Mouse (Mus musculus) limb, embryonic 15.5 days (tissue): Measurements from ENCODE around the gene Fam227b. TPM values are rescaled to one million over a fixed set of nuclear protein-coding genes. Genes with fewer than 3 reads are reported as not detected.

Experiments used
- ATAC-seq: fragments of 200-750 bp; cut with Nextera tagmentation; 2 replicates; pipeline ENCODE4 v1.8.0; 2017; ENCODE audit warnings: low read depth, moderate TSS enrichment; ENCODE audit not compliant: insufficient number of reproducible peaks, low FRiP score, low TSS enrichment
- H3K27ac ChIP-seq: fragments of 300-500 bp; sonication (generic); 2 replicates; pipeline ENCODE4 v1.5.1; 2015; ENCODE audit warnings: moderate library complexity, mild to moderate bottlenecking, inconsistent platforms
- H3K27me3 ChIP-seq: fragments of 300-500 bp; sonication (generic); 2 replicates; pipeline ENCODE4 v1.6.1; 2015; ENCODE audit warnings: inconsistent platforms
- H3K36me3 ChIP-seq: fragments of 300-500 bp; sonication (generic); 2 replicates; pipeline ENCODE4 v1.6.1; 2015; ENCODE audit warnings: inconsistent platforms
- H3K4me1 ChIP-seq: fragments of 300-500 bp; sonication (generic); 2 replicates; pipeline ENCODE4 v1.6.1; 2015; ENCODE audit warnings: inconsistent platforms
- H3K4me2 ChIP-seq: fragments of 300-500 bp; sonication (generic); 2 replicates; pipeline ENCODE4 v1.6.1; 2015; ENCODE audit warnings: mild to moderate bottlenecking, inconsistent platforms
- H3K4me3 ChIP-seq: fragments of 300-500 bp; sonication (generic); 2 replicates; pipeline ENCODE4 v1.5.1; 2015; ENCODE audit warnings: mild to moderate bottlenecking, inconsistent platforms
- H3K9ac ChIP-seq: fragments of 300-500 bp; sonication (generic); 2 replicates; pipeline ENCODE4 v1.6.1; 2015; ENCODE audit warnings: inconsistent platforms
- H3K9me3 ChIP-seq: fragments of 300-500 bp; sonication (generic); 2 replicates; pipeline ENCODE4 v1.6.1; 2016; ENCODE audit warnings: inconsistent platforms
- WGBS: fragments of 180-500 bp; shearing (Covaris S2); methylation state at CpG from one replicate; pipeline ENCODE4 v1.1.7; 2015; 5-methylcytosine and 5-hydroxymethylcytosine counted together
- polyA plus RNA-seq: library from polyadenylated mRNA; unstranded; fragments of >200 nt; fragmentation: Nextera tagmentation; extraction: Ambion mirVana; gene quantifications from 2 replicates; pipeline ENCODE4 v1.2.1, GENCODE M21; 2015

The Fam227b gene
- polyA plus RNA-seq, 1 experiment from 2014 or later: not detected

DNA sequence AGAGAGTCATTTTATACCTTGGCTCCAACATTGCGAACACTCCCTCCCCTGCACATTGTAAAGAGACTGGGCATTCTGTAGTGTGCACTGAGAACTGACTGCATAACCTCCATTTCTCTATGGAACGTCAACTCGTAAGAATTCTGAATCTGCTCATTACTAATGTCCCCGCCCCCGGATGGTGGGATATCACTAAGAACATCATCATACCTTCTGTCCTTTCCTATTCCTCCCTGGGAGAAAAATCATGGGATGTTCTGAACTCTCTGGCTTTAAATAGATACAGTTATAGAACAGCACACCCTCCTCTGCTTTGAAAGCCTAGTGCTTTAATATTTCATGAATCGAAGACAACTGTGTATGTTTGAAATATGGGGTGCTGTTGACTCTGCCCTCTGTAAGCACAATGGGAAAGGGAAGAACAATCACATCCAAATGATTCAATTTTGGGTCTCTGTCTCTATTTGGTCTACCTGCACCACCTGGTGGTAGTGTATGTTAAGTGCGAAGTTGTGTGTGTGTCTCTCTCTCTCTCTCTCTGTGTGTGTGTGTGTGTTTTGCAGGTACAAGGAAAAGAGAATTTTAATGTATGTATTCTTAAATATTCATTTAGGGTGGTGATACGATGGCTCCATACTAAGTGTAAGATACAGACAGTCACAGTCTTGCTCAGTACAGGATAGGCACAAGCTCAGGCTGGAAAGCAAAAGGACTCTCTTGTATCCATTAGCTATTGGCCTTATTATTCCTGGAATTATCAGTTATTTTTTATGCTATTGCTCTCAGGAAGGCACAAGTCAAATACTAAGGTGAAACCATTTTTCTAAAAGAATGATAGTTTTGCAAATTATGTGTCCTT is 118.5 kb downstream of the Fam227b start:
- Histone ChIP-seq H3K27ac (no peak overlapping the region; the same call in 1 of the 2 replicates), H3K4me3 (no peak overlapping the region), H3K4me1 (peaks cover 8% of the 10 kb centered on the region), H3K36me3 (no peaks in the 10 kb centered on the region), H3K4me2 (no peak overlapping the region), H3K9ac (no peak overlapping the region), H3K27me3 (no peaks in the 10 kb centered on the region), H3K9me3 (no peaks in the 10 kb centered on the region)
- no peak for ATAC-seq
- WGBS: 69% methylated on average over 8 of the region's 8 CpGs

DNA sequence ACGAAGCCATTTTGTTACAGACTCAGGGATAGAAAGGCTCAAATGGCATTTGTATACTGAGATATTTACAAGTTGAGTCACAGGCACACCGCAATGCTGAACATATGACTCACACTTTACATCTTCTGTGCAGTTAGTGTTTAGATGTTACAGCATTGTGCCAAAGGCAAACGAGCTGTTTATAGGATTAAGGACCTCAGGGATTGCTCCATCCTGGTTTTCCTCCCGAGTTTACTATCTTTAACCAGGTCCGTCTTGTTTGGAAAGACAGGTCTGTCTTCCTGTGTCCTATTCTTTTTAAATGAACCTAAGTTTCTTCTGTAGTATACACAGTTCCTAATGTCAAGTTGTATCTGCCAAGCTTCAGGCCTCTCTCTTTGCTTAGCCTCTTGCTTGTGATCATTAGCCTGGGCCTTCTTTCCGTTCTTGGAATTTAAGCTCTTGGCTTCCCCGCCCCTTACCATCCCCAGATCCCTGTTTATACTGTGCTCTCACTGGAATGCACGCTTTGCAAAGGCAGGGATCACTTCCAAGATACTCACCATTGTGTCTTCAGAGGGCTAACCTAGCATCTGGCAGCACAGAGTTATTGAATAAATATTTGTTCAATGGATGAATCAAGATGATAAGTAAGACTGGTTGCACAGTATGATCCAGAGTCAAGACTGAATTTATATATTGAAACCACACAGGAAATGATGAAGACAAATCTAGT is 120.5 kb downstream of the Fam227b start:
- Histone ChIP-seq H3K4me3 (no peak overlapping the region), H3K27ac (no peak overlapping the region), H3K9ac (no peak overlapping the region), H3K36me3 (no peaks in the 10 kb centered on the region), H3K4me1 (peaks cover 8% of the 10 kb centered on the region), H3K27me3 (no peaks in the 10 kb centered on the region), H3K4me2 (no peak overlapping the region), H3K9me3 (no peaks in the 10 kb centered on the region)
- no peak for ATAC-seq
- 44% methylated on average over 8 of the region's 8 CpGs for WGBS

DNA sequence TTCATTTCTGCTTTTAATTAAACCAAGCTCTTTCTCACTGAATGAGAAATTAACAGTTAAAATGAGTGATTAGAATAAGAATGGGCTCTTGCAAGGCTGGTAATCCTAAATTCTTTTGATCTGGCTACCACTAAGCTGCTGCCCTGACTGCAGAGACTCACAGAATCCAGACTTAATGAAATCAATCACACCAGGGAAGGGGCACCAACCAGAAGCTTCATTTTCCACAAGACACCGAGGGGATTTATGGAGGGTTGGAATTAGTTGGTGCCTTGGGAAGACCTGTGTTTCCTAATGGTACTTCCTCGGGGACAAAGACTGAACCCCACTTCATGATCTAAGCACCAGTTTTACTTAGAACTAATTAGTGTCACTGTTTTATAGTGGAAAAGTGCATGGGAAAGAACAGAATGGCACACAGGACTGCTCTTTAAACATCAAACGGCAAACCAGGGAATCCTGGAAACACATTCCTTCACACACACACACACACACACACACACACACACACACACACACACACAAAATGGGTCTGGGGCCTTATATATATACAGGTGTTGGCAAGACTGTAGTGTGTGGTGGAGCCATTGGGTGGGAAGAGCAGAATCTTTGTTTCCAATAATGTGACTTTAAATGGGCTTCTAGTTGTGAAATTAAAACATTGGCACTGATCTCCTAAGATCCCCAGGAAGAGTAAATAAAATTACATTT is 135.9 kb downstream of the Fam227b start:
- Histone ChIP-seq H3K36me3 (no peaks in the 10 kb centered on the region), H3K4me2 (no peak overlapping the region), H3K27ac (no peak overlapping the region), H3K9me3 (no peaks in the 10 kb centered on the region), H3K4me1 (no peaks in the 10 kb centered on the region), H3K4me3 (no peak overlapping the region), H3K9ac (no peak overlapping the region), H3K27me3 (no peaks in the 10 kb centered on the region)
- ATAC-seq: no peak
- 24% methylated on average over 3 of the region's 3 CpGs for WGBS

DNA sequence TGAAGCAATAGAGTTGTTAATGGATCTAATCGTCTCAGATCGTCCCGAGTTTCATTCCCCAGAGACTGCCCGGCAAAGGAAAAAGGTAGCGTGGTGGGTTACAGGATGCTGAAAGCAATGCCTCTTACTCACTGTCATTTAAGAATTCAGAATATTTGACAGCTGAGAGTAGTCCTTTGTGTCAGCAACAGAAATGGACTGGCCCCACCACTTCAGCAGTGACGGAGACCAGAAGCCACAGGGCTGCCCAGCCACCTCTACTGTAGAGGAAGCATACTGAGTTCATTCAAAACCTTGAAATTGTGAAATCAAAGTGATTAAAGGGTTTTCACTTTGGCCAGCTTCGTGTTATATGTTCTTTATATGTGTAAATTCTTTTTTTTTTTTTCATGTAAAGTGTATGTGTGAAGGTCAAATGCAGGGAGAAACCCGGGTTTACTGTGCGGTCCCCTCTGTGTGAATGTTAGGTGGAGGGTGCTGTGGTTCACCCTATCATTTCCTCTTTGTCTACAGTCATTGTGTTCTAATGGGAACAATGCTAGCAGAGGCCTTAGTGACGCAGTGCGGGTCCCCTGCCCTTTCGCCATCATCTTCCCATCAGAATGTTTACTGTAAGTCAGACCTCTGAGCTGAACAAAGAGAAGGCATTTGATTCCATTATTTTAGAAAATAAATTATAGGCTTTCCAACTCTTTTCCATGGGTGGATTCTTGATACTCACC is 136.7 kb downstream of the Fam227b start:
- WGBS: 52% methylated on average over 12 of the region's 12 CpGs
- Histone ChIP-seq H3K36me3 (no peaks in the 10 kb centered on the region), H3K4me1 (no peaks in the 10 kb centered on the region), H3K27ac (no peak overlapping the region), H3K9me3 (no peaks in the 10 kb centered on the region), H3K9ac (no peak overlapping the region), H3K4me2 (no peak overlapping the region), H3K4me3 (no peak overlapping the region), H3K27me3 (no peaks in the 10 kb centered on the region)
- no peak for ATAC-seq

DNA sequence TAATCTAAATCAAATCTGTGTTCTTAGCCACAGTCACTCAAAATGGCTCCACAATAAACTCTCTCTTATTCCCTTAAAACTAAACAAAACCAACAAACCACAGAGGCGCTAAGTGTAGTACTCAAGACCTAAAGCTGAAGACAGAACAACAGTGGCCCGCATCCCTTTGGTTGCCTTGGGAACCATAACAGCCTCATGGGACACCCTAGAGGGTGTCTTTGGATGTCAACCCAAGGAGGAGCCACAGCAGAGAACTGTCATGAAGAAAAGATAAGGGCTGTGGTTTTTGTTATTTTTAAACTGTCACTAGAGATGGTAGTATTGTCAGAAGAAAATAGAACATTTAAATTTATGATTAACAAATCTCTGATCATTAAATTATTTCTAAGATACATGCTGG is 145.1 kb downstream of the Fam227b start:
- 73% methylated on average over 2 of the region's 2 CpGs for WGBS
- H3K9me3 ChIP-seq: no peaks in the 10 kb centered on the region

DNA sequence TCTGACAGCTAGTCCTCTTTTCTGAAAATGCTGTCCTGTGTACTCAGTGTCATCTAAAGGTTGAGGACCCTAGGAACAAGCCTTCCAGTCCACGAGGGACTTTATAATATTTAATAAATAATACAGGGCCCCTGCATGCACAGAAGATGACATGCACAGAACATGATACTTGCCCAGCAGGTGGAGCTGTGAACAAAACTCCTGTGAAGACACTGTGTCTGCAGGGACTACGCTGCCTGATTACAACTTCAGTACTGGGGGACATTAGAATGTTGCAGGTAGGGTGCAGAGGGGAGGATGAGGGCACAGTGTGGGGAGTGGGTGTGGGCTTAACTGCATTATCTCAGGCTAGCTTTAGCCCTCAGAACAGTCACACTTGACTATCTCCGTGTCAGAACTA is 145.7 kb downstream of the Fam227b start:
- no peaks in the 10 kb centered on the region for H3K36me3 ChIP-seq
- H3K4me3 ChIP-seq: no peak overlapping the region
- no peak overlapping the region for H3K27ac ChIP-seq
- H3K4me2 ChIP-seq: no peak overlapping the region
- no peaks in the 10 kb centered on the region for H3K9me3 ChIP-seq
- ATAC-seq: no peak
- WGBS: 48% methylated on average over 3 of the region's 3 CpGs
- H3K9ac ChIP-seq: no peak overlapping the region
- no peaks in the 10 kb centered on the region for H3K27me3 ChIP-seq
- no peaks in the 10 kb centered on the region for H3K4me1 ChIP-seq

More for the DNA sequence above, 145.1 kb downstream of the Fam227b start:
- no peak overlapping the region for H3K9ac ChIP-seq
- no peak overlapping the region for H3K4me3 ChIP-seq
- H3K36me3 ChIP-seq: no peaks in the 10 kb centered on the region
- no peaks in the 10 kb centered on the region for H3K27me3 ChIP-seq
- no peaks in the 10 kb centered on the region for H3K4me1 ChIP-seq
- no peak overlapping the region for H3K4me2 ChIP-seq
- ATAC-seq: no peak
- H3K27ac ChIP-seq: no peak overlapping the region

DNA sequence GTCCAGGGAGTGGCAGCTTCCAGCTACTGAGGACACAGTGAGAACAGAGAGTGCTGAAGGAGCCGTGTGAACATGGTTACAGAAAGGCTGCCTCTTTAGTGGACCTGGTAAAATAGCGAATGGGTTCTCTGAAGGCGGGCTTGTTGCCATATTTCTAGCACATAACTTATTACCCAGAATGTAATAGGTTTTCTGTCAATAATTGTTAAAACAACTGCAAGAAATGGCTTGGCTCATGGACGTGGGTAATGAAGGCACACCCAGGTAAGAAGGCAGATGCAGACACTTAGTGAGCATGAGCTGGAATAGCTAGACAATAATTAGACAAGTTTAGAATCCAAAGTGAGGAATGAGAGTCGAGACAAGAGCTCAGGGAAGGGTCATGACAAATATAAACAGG is 149.5 kb downstream of the Fam227b start:
- no peak overlapping the region for H3K9ac ChIP-seq
- no peaks in the 10 kb centered on the region for H3K9me3 ChIP-seq
- no peak overlapping the region for H3K27ac ChIP-seq
- no peaks in the 10 kb centered on the region for H3K27me3 ChIP-seq
- 68% methylated on average over 5 of the region's 5 CpGs for WGBS
- H3K36me3 ChIP-seq: no peaks in the 10 kb centered on the region
- no peak overlapping the region for H3K4me3 ChIP-seq
- no peak overlapping the region for H3K4me2 ChIP-seq
- H3K4me1 ChIP-seq: no peaks in the 10 kb centered on the region
- ATAC-seq: no peak

DNA sequence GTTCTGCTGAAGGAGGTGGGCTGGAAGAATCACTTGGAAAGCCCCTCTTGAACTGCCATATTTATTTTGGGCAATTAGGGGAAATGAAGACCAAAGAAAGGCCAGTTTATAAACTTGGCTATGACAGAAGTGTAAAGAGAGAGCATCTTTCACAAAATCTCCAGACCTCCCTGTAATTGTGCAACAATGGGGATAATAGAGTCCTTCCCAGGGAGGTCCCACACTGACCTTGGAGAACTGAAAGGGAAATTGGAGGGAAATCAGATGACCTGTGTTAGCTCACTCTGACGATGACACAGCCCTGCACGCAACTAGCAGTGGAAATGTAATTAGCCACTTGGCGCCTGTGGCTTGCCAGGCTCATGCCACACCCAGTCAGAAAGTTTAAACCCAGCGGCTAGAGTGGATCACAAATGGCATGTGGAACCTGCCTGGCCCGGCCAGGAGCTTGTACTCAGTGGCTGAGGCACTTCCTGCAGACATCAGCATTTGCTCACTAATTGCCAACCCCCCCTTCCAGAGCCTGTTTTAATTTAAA is 175.9 kb downstream of the Fam227b start:
- Histone ChIP-seq H3K9me3 (no peaks in the 10 kb centered on the region), H3K27ac (no peak overlapping the region), H3K27me3 (no peaks in the 10 kb centered on the region), H3K36me3 (no peaks in the 10 kb centered on the region), H3K4me2 (no peak overlapping the region), H3K4me1 (peaks cover 9% of the 10 kb centered on the region), H3K9ac (no peak overlapping the region), H3K4me3 (no peak overlapping the region)
- ATAC-seq: no peak
- 30% methylated on average over 5 of the region's 5 CpGs for WGBS

DNA sequence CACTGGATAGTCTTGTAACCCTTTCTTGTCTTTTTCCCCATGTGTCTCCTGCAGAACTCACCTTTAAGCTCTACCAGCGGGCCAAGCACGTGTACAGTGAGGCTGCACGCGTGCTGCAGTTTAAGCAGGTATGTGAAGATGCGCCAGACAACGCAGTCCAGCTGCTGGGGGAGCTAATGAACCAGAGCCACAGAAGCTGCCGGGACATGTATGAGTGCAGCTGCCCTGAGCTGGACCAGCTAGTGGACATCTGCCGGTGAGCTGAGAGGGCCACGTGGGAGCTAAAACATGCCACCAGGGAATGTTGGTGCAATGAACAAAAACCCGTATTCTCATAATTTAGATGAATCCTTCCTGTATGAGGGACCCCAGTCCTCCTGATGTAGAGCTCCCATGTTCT is 176.6 kb downstream of the Fam227b start:
- Histone ChIP-seq H3K4me1 (peaks cover 9% of the 10 kb centered on the region), H3K9me3 (no peaks in the 10 kb centered on the region), H3K4me2 (no peak overlapping the region), H3K27me3 (no peaks in the 10 kb centered on the region), H3K9ac (no peak overlapping the region), H3K4me3 (no peak overlapping the region), H3K27ac (no peak overlapping the region), H3K36me3 (no peaks in the 10 kb centered on the region)
- no peak for ATAC-seq
- 90% methylated on average over 10 of the region's 10 CpGs for WGBS

DNA sequence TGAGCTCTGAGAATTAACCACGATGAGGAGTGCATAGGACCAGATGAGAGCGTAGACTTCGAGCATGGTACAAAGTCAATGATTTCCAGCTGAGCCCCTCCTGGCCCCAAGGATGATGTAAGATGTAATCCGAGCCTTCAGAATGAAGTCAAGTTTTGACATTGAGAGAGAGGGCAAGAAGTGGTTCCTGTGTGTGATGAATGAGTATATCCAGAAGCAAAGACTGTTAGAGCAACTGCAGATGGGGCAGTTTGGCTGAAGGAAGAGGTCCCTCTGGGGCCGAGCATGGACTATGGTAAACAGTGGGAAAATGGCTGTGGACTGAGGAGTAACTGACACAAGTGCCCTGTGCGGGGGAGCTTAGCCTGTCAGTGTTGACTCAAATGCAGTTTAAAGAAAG is 178.6 kb downstream of the Fam227b start:
- H3K4me3 ChIP-seq: no peak overlapping the region
- peaks cover 9% of the 10 kb centered on the region for H3K4me1 ChIP-seq
- H3K27me3 ChIP-seq: no peaks in the 10 kb centered on the region
- ATAC-seq: no peak
- H3K9ac ChIP-seq: no peak overlapping the region
- 0 out of 2 replicates have a peak overlapping the region, but pooled peaks have one; percentile 3 for H3K27ac ChIP-seq
- 40% methylated on average over 6 of the region's 6 CpGs for WGBS
- no peaks in the 10 kb centered on the region for H3K36me3 ChIP-seq
- no peaks in the 10 kb centered on the region for H3K9me3 ChIP-seq
- no peak overlapping the region for H3K4me2 ChIP-seq

DNA sequence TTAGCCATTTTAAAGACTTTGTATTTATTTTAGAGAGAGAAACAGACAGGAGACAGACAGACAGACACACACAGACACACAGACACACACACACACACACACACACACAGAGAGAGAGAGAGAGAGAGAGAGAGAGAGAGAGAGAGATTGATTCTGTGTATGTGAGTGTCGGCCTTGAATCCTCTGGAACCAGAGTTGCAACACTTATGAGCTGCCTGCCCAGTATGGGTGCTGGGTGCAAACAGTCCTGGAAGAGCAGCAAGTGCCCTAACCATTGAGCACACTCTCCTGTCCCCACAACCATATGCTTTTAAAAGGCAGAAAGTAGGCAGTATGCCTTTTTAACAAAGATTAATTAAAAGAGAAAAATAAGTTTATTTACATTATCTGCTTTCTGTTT is 183.0 kb downstream of the Fam227b start:
- no peak overlapping the region for H3K4me3 ChIP-seq
- H3K36me3 ChIP-seq: no peaks in the 10 kb centered on the region
- no peak overlapping the region for H3K4me2 ChIP-seq
- H3K9ac ChIP-seq: no peak overlapping the region
- no peak overlapping the region for H3K27ac ChIP-seq
- ATAC-seq: no peak
- 76% methylated on average over 1 of the region's 1 CpGs for WGBS
- no peaks in the 10 kb centered on the region for H3K9me3 ChIP-seq
- H3K27me3 ChIP-seq: no peaks in the 10 kb centered on the region
- peaks cover 5% of the 10 kb centered on the region; the same call in 1 of the 2 replicates for H3K4me1 ChIP-seq
